Mouse (Mus musculus) urinary bladder, postnatal 10 days (tissue): ENCODE data around the gene Hipk3.

Experiments used
- DNase-seq: peaks from one replicate; pipeline ENCODE4 v3.0.0; 2022; ENCODE audit warnings: low spot score

The Hipk3 gene

DNA sequence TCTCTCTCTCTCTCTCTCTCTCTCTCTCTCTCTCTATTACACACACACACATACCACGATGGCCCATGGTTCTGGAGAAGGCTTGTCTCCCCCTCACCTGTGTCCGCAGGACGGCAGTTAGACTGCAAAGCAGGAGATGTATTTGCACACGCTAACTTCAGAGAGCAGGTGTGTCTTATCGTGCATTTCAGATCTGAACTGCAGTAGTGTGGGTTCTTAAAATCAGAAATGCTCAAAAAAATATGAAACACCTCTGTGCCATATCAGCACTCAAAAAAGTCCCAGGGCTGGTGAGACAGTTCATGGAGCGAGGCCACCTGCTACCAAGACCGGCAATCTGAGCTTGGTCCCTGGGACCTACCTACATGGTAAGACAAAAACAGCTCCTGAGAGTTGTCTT lies 82.4 kb downstream of the Hipk3 start:
- no peak for DNase-seq

DNA sequence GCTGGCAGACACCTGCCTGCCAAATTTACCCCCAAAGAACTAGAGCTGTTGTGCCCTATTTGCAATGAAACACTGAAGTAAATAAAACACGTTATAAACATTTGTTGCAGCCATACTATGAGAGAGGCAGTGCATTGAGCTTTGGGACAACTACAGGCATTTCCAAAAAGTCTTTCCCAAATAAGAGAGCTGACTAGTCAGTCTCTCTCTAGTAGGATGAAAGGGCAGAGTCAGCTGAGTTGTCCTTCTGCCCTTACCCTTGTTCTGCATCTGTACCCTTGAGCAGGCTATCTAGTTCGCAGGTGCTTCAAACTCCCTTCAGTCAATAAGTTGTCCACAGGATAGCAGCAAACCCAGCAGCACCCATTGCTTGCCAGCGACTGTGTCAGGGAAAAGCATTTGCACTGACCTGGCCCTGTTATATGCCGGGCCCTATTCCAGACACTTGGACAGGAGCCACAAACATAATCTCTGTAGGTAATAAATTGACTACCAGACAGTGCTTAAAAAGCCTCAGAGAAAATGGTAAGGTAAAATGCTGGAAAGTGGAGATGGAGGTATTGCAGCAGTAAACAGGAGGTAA lies 83.2 kb downstream of the Hipk3 start, which contains the start of gene D430041D05Rik:
Gene D430041D05Rik (minus strand): TSS at position 51 of the 583 bp plus-strand sequence.
- DNase-seq = no peak

- no peak for DNase-seq
These were observed 84.1 kb downstream of the Hipk3 start for GRCm38 (mm10) chr2:104409851-104410821.

DNA sequence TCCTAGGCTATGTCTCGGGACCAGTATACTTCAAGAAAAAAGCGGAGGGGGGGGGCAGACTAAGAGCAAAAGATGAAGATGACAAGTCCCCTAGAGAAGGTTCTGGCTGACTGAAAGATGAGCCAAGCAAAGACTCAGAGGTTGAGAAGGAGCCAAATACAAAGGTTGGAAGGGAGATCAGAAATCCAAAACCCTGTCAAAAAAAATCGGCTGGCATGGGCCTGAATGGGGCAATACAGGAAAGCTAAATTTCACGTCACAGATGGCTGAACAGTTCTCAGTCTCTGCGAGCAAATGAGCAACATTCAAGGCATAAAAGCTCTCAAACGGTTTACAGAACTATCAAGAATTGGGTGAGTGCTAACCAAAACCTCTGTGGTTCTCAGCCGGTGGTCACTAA lies 85.9 kb downstream of the Hipk3 start:
- no peak for DNase-seq

- DNase-seq = no peak
These were observed 86.3 kb downstream of the Hipk3 start for GRCm38 (mm10) chr2:104407913-104408312.

DNA sequence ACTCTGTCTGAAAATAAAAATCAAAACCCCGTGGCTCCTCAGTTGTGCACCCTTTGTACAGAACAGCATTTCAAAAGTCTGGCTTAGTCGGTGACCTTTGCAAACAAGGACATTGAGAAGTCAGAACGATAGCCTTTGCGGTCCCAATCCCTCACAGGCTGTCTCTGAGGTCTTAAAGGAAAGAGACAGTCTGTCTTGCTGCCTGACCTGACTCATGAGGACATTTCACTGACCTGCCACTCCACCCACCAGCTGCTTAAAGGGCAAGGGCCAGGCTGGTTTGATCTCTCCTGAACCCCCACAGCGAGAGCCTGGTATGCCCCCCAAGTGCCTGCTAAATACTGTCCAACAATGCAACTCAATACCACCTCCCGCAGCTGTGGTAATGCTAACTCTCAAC lies 90.2 kb downstream of the Hipk3 start:
- no peak for DNase-seq

GRCm38 (mm10) chr2:104398651-104399290 lies 95.5 kb downstream of the Hipk3 start:
- no peak for DNase-seq

DNA sequence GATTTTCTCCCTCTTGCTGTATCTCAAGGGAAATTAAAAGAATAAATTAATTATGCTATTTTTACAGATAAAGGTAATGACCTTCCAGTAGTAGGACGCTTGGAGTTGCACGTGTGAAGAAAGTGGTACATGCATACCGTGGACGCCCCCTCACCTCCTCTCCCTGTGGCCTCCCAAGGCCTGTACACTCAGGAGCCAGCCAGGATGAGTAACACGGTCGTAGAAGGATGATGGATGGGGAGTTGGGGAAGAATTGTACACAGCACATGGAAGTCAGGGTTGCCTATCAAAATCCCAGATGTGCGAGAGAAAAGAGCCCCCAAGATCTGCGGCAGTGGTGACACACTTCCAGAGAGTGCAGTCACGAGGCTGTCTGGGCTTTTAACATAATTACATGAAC lies 98.3 kb downstream of the Hipk3 start:
- DNase-seq = no peak

GRCm38 (mm10) chr2:104394769-104395168 lies 99.5 kb downstream of the Hipk3 start:
- no peak for DNase-seq

- DNase-seq = no peak
These were observed 101.4 kb downstream of the Hipk3 start for GRCm38 (mm10) chr2:104392700-104393312.

- DNase-seq = no peak
These were observed 105.0 kb downstream of the Hipk3 start for GRCm38 (mm10) chr2:104389231-104389630.

DNA sequence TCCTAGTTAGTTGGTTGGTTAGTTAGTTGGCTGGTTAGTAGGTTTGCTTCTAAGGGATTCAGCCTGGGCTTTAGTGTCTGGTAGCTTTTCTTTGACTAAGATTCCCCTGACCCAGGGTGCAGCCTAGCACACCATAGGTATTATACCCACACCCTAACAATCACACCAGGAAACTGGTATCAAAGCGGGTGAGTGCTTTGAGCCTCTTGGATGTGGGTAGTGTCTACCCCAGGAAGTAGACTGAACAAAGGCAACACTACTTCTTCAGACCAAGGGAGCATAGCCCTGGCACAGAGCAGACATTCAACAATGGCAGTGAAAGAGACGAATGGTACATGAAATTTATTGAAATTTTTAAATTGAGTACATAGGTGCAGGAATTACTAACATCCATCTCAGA lies 108.3 kb downstream of the Hipk3 start:
- DNase-seq = no peak

DNA sequence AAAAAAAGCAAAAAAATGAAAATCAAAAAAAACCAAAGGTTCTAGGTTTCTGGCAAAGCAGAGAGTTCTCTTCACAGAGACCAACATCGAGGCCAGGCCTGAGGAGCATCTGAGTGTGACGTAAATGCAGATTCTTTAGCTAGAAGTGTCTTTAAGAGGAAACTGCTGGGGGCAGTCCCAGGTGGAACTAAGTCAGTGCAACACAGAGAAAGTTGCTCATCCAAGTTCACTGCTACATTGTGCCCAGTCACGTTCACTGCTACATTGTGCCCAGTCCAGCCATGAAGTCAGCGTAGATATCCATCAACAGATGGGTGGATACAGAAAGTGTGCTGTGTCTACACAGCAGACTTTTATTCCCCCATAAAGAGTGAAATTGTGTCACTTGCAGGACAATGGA lies 110.7 kb downstream of the Hipk3 start:
- no peak for DNase-seq

DNA sequence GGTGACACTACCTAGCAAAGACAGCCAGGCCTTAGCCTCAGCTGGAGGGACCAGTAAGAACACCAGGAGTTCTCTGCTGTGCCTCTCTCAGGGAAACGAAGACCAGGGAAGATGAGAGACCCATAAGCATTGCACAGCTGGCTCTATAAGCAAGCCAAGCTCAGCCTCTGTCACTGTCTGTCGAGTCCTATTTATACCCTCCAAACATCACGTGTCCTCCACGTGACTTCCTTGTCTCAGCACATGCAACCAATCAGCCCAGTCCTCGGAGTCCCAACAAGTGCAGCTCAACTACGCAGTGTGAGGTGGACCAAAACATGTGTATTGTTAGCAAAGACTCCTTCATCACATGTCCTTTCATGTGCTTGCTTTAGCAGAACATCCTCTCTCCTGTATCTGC lies 111.4 kb downstream of the Hipk3 start:
- DNase-seq = no peak

GRCm38 (mm10) chr2:104379304-104379703 lies 114.9 kb downstream of the Hipk3 start:
- DNase-seq = no peak

DNA sequence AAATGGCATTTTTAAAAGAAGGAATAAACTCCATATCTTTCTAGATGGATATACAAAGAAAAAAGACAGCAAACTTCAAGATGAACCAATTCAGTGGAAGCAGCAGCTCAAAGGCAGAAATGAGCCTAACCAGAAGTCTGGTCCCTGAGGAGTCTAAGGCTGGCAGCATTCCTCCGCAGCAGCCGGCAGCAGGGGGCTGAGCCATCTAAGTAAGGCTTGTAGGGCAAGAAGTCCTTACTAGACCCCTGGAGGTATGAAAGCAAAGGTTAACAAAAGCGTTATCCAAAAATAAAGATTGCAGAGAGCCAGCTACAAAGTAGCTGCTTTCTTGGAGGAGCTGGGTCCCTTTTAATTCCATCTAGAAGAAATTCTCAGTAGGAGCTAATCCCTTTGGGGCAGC lies 115.5 kb downstream of the Hipk3 start:
- no peak for DNase-seq

- DNase-seq = no peak
These were observed 116.3 kb downstream of the Hipk3 start for GRCm38 (mm10) chr2:104377990-104378389.
